Mouse (Mus musculus): ENCODE measurements around the gene Il11ra1. TPM values are rescaled to one million over a fixed set of nuclear protein-coding genes. Genes with fewer than 3 reads are reported as not detected.

Il11ra1 gene
- polyA plus RNA-seq, 1 experiment from 2014 or later, result 136 TPM

DNA sequence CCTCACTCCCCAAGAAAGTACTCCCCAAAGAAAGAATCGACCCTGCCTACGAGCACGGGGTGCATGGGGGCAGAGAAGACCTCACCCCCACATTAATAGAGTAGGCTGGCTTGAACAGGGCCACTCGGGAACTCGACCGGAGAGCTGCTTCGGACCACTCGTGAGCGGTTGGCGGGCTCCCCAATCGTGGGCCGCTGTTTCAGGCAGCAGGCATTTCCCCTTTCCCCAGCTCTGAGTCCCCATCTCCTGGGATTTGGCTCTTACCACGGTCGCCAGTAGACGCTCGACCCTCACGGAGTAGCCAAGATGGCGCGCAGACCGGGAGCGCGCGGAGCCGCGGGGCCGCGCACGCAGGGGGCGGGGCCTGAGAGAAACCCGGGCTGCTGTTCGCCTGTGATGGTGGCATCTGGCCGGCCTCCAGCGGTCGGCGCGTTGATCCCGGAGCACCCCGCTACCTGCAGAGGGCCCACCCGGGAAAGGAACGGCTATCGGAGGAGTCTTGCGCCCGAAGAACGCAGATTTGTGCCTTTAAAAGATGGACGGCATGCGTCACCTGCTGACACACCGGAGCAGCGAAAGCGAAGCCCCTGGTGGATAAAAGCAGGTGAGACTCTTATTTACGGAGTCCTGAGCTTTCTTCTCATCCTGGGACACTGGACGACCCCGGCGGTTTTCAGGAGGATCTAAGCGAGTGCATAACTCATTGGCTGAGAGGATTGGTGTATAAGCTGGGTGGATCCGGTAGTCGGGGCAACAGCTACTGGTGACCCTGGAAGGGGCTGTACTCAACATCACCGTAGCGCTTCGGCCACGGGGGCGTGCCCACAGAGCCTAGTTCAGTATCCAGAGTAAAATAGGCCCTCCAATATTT lies 13.6 kb downstream of the Il11ra1 start, which contains the start of gene Rpp25l:
Gene Rpp25l, minus strand, starts transcription at position 338 of the 871 bp plus-strand sequence.
- Histone ChIP-seq H3K36me3 (peaks cover 17% of the 10 kb centered on the region), H3K4me3 (peak within 1 kb of the TSS; percentile 88), H3K9me3 (no peaks in the 10 kb centered on the region), H3K4me1 (peaks cover 23% of the 10 kb centered on the region), H3K27ac (peak within 1 kb of the TSS; percentile 82), H3K4me2 (peak within 1 kb of the TSS; percentile 95), H3K9ac (peak within 1 kb of the TSS; percentile 97), H3K27me3 (no peaks in the 10 kb centered on the region)
- WGBS, result under 1% methylated on average over 61 of the region's 61 CpGs
- ATAC-seq (ENCODE audit: borderline replicate concordance, extremely low read depth, low FRiP score, low TSS enrichment), result peak; percentile 71

DNA sequence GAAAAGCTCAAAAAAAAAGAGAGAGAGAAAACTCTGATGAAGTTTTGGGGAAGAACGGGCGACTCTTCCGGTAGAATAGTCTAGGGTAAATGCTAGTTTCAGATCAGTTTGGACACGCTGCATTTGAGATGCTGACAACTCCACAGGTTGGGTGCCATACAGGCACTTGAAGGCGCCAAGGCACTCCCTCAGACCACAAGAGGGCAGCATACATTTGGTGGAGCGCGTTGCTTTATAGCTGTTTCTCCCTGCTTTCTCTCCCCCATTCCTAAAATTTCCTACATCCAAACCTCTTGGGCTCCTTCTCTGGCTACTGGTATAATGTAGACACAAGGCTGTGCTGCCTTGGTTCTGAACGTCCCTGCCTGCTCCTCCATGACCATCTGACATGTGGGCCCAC lies 14.5 kb downstream of the Il11ra1 start:
- peaks cover 25% of the 10 kb centered on the region for H3K36me3 ChIP-seq

DNA sequence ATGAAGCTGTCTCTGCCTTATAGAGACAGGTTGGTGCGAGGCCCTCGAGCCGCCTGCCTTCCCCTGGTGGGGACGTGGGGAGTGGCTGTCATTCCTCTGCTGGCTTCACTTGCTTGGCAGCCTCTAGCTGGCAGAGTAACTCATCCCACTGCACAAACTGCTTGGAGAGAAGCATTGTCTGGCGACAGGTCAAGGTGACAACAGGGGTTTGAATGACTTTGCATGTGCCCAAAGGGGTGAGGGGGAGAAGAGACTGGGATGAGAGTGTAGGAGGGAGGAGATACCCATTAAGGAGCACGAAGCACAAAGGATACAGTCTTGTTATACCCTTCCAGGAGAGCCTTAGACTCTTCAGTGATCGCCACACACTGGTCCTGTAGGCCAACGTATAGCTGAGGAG lies 15.3 kb downstream of the Il11ra1 start:
- Histone ChIP-seq H3K36me3 (peaks cover 29% of the 10 kb centered on the region), H3K9me3 (no peaks in the 10 kb centered on the region), H3K4me2 (no peak overlapping the region), H3K4me1 (peaks cover 23% of the 10 kb centered on the region), H3K27me3 (no peaks in the 10 kb centered on the region), H3K27ac (no peak overlapping the region), H3K9ac (no peak overlapping the region), H3K4me3 (no peak overlapping the region)
- no peak for ATAC-seq (ENCODE audit: borderline replicate concordance, extremely low read depth, low FRiP score, low TSS enrichment)
- WGBS, result 75% methylated on average over 8 of the region's 8 CpGs

More for the DNA sequence above, 14.5 kb downstream of the Il11ra1 start:
- 14% methylated on average over 8 of the region's 8 CpGs for WGBS
- no peak overlapping the region for H3K9ac ChIP-seq
- no peak for ATAC-seq (ENCODE audit: borderline replicate concordance, extremely low read depth, low FRiP score, low TSS enrichment)
- peak overlapping the region; percentile 95 for H3K4me2 ChIP-seq
- H3K27me3 ChIP-seq, result no peaks in the 10 kb centered on the region
- peak overlapping the region; percentile 88 for H3K4me3 ChIP-seq
- no peaks in the 10 kb centered on the region for H3K9me3 ChIP-seq
- no peak overlapping the region for H3K27ac ChIP-seq
- peaks cover 23% of the 10 kb centered on the region for H3K4me1 ChIP-seq

DNA sequence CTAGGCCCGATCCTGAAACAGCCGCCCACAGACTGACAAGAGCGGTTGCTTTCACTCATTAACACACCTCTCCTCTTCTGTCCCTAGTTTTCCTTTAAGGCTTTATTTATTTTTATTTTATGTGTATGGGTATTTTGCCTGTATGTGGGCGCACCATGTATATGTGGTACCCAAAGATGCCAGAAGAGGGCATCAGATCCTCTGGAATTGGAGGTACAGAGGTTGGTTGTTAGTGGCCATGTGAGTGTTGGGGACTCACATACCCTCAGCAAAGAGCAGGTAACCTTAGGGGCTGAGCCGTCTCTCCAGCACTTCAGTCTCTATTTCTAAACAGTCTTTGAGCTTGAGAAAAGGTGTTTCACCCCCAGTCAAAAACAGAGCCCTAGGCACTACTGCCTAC lies 15.8 kb downstream of the Il11ra1 start:
- H3K4me3 ChIP-seq, result no peak overlapping the region
- H3K4me1 ChIP-seq, result peaks cover 23% of the 10 kb centered on the region
- H3K27ac ChIP-seq, result no peak overlapping the region
- no peak overlapping the region for H3K4me2 ChIP-seq
- H3K9me3 ChIP-seq, result no peaks in the 10 kb centered on the region
- ATAC-seq (ENCODE audit: borderline replicate concordance, extremely low read depth, low FRiP score, low TSS enrichment), result no peak
- H3K9ac ChIP-seq, result no peak overlapping the region
- 79% methylated on average over 5 of the region's 5 CpGs for WGBS
- peaks cover 29% of the 10 kb centered on the region for H3K36me3 ChIP-seq
- H3K27me3 ChIP-seq, result no peaks in the 10 kb centered on the region

DNA sequence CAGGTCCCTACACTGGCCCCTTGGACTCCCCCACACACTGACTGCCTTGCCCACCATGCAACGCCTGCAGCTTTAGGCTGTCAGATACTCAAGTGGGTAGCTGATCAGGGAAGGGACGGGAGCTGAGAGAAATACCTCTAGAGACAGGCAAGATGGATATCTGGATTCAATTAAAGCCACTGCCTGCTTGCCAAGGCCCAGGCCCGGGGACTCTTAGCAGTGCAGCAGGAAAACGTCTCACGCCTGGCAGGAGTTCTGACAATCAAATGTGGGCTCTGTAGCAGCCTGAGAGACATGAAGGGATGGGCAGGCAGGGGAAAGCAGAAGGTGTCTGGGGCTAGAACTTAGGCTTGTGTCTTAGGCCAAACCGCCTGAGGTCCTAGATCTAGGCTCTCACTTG lies 17.0 kb downstream of the Il11ra1 start:
- H3K4me3 ChIP-seq, result no peak overlapping the region
- no peak overlapping the region for H3K4me2 ChIP-seq
- ATAC-seq (ENCODE audit: borderline replicate concordance, extremely low read depth, low FRiP score, low TSS enrichment), result no peak
- no peaks in the 10 kb centered on the region for H3K27me3 ChIP-seq
- no peaks in the 10 kb centered on the region for H3K9me3 ChIP-seq
- no peak overlapping the region for H3K27ac ChIP-seq
- H3K36me3 ChIP-seq, result peaks cover 29% of the 10 kb centered on the region
- 64% methylated on average over 6 of the region's 6 CpGs for WGBS
- H3K4me1 ChIP-seq, result peaks cover 22% of the 10 kb centered on the region
- H3K9ac ChIP-seq, result no peak overlapping the region

DNA sequence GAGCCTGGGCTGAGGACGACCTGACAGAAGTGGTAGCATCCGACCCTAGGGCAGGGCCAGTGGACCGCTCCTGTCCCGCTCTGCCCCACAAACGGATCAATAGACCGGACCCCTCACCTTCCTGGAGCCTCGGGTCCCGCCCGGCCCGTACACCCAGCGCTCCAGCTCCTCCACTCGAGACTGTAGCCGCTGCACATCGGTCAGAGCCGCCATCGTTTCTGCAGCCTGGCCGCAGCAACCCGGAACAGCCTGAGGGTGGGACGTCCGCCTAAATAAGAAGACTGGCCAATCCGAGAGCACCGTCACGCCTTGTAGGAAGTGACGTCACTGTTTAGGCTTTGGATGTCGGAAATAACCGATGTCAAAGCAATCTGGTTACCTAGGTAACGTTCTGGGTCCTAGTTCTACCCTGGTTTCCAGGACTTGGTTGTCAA lies 23.1 kb downstream of the Il11ra1 start, which contains the start of gene Dctn3:
Gene Dctn3, minus strand, starts transcription at position 253 of the 434 bp plus-strand sequence.
- WGBS, result under 1% methylated on average over 27 of the region's 27 CpGs
- peak within 1 kb of the TSS; percentile 76 for H3K9ac ChIP-seq
- peaks cover 23% of the 10 kb centered on the region for H3K4me1 ChIP-seq
- no peaks in the 10 kb centered on the region for H3K9me3 ChIP-seq
- H3K4me3 ChIP-seq, result peak within 1 kb of the TSS; percentile 70
- no peak within 1 kb of the TSS for H3K27ac ChIP-seq
- ATAC-seq (ENCODE audit: borderline replicate concordance, extremely low read depth, low FRiP score, low TSS enrichment), result peak; percentile 95
- H3K27me3 ChIP-seq, result peaks cover 44% of the 10 kb centered on the region
- peak within 1 kb of the TSS; percentile 77 for H3K4me2 ChIP-seq
- H3K36me3 ChIP-seq, result peaks cover 17% of the 10 kb centered on the region

DNA sequence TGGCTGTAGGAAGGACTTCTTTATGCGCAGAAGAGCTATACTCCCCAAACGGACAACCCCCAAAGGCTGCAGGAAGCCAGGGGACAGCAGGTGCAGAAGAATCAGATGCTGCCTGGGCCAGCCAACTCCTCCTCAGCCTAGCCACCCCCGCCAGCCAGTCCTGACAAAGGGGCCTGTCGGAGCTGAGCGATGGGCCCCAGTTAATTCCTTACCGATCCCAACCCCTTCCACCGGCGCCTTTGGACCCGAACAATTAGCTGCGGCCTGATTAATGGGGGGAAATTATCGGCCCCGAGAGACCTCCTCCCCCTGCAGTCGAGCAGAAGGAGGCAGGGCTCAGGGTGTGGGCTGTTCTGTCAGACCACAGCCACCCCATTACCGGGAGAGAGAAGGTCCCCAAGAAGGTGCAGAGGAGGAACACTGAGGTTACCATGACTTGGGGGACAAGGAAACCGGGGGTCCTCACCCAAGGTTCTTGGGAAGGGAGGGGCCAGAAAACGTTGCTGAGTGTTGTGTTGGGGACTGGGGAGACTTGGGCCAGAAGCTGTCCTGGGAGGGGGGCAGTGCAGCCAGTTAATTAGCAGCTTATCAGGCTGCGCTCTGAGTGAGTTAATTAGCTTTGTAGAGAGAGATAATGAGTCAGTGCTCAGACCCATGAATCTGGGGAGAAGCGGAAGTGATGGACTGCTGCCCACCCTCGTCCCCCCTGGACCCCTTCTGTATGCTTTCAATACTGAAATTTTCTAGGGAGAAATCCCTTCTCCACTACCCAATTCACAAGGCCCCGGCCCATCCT lies 27.2 kb downstream of the Il11ra1 start:
- WGBS, result 17% methylated on average over 20 of the region's 20 CpGs
- H3K9me3 ChIP-seq, result no peaks in the 10 kb centered on the region

DNA sequence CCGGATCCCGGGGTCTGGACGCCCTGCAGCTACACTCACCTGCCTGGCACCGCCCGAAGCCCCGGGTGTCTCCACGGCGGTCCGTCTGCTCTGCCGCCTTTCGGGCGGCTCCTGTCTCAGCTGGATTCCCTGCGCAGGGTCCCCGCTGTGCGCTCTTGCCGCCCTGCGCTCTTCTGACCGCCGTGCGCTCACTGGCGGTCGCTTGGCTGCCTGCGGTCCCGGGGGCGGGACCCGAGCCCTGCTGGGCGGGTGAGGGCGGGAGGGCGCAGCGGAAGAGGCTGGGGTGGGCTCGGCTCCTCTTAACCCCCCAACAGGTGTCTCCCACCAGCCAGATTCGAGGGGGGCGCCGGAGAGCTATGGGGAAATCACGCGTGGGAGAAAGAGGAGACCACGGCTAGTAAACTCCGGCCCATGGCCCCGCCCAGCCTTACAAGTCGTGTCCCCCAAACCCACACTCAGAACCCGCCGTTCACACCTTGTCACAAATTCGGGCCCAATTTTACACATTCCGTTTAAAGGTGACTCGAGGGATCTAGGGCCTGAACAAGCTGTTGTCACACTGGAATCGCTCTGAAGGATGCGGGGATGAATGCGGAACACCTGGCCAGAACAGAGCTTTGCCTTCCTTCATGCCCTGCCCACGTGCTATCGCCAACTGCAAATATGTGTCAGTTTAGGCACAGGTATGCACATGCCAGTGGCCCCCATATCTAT lies 31.4 kb downstream of the Il11ra1 start, which contains the start of gene Arid3c:
Gene Arid3c, minus strand, starts transcription at position 91 of the 714 bp plus-strand sequence.
- Histone ChIP-seq H3K27ac (no peak within 1 kb of the TSS), H3K27me3 (peaks cover 74% of the 10 kb centered on the region), H3K4me2 (peak within 1 kb of the TSS; percentile 66), H3K9me3 (no peaks in the 10 kb centered on the region), H3K4me1 (peaks cover 9% of the 10 kb centered on the region), H3K36me3 (no peaks in the 10 kb centered on the region), H3K4me3 (peak within 1 kb of the TSS; percentile 28), H3K9ac (0 out of 2 replicates have a peak within 1 kb of the TSS, but pooled peaks have one; percentile 7)
- peak; percentile 57 for ATAC-seq (ENCODE audit: borderline replicate concordance, extremely low read depth, low FRiP score, low TSS enrichment)
- under 1% methylated on average over 49 of the region's 50 CpGs for WGBS

More for the DNA sequence above, 27.2 kb downstream of the Il11ra1 start:
- Histone ChIP-seq H3K4me1 (peaks cover 25% of the 10 kb centered on the region), H3K27ac (no peak overlapping the region), H3K36me3 (no peaks in the 10 kb centered on the region), H3K4me3 (no peak overlapping the region), H3K4me2 (no peak overlapping the region), H3K27me3 (peaks cover 81% of the 10 kb centered on the region), H3K9ac (no peak overlapping the region)
- ATAC-seq (ENCODE audit: borderline replicate concordance, extremely low read depth, low FRiP score, low TSS enrichment), result no peak

DNA sequence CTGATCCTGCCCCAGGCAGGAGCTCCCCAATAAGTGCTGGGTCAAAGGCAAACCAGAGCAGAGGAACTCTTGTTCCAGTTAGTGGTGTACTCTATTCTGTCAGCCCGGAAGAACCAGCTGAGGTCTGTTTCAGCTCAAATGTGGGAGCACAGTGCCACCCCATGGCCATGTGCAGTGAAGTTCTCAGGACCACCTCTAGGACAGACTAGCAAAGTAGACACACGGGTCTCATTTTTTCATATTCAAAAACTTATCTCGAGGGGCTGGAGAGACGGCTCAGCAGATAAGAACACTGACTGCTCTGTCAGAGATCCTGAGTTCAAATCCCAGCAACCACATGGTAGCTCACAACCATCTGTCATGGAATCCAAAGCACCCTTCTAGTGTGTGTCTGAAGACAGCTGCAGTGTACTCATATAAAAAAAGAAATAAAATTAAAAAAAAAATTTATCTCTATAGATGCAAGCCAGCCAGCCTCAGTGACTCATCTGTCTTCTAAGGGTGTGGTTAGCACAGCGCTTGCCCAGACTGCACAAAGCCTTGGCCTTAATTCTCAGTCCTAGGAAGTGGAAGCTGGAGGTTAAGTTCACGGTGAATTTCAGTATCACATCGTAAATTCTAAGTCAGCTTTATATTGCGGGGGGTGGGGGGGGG lies 37.9 kb downstream of the Il11ra1 start:
- no peak for ATAC-seq (ENCODE audit: borderline replicate concordance, extremely low read depth, low FRiP score, low TSS enrichment)
- H3K4me2 ChIP-seq, result no peak overlapping the region
- no peak overlapping the region for H3K9ac ChIP-seq
- no peak overlapping the region for H3K27ac ChIP-seq
- H3K27me3 ChIP-seq, result peaks cover 15% of the 10 kb centered on the region
- no peak overlapping the region for H3K4me3 ChIP-seq
- no peaks in the 10 kb centered on the region for H3K9me3 ChIP-seq
- 34% methylated on average over 8 of the region's 8 CpGs for WGBS
- H3K36me3 ChIP-seq, result 0 out of 2 replicates have a peak, but pooled peaks cover 10% of the 10 kb centered on the region
- H3K4me1 ChIP-seq, result peaks cover 17% of the 10 kb centered on the region

DNA sequence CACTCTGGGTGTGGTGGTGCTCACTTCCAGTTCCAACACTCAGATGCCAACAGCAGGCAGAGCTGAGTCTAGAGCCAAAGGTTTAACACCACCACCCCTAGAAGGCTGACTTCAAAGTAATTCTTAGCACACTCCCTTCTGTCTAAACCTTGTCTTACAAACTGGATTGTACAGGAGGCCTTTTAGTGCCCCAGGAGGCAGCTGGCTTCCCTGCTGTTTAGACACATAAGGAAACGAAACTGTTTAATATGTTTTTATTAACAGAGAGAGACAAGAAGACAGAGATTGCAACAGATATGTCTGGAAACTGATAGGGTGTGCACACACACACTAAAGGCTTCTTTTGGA lies 38.4 kb downstream of the Il11ra1 start:
- 0 out of 2 replicates have a peak, but pooled peaks cover 10% of the 10 kb centered on the region for H3K36me3 ChIP-seq
- peaks cover 17% of the 10 kb centered on the region for H3K4me1 ChIP-seq
- no peaks in the 10 kb centered on the region for H3K9me3 ChIP-seq
- peaks cover 10% of the 10 kb centered on the region; the same call in 1 of the 2 replicates for H3K27me3 ChIP-seq
- WGBS, result 55% methylated on average over 1 of the region's 1 CpGs
- ATAC-seq (ENCODE audit: borderline replicate concordance, extremely low read depth, low FRiP score, low TSS enrichment), result no peak
- no peak overlapping the region for H3K4me2 ChIP-seq
- H3K27ac ChIP-seq, result no peak overlapping the region
- H3K9ac ChIP-seq, result no peak overlapping the region
- H3K4me3 ChIP-seq, result no peak overlapping the region

DNA sequence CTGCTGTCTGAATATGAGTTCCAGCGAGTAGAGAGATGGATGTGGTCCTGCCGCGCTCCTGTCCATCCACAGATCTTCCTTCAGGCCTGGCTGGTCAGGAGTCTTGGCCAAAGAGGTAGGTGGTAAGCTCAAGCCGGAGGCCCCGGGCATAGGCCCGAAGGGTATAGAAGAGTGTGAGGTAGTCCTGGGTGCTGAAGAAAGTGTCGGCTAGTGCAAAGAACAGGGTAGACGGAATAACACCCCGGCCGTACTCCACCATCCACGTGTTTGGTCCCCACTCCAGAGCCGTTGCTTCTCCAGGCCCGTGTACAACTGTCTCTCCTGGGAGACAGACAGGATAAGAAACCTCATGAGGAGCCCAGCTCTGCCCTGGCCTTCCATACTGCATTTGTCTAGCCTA lies 39.5 kb downstream of the Il11ra1 start:
- Histone ChIP-seq H3K9me3 (no peaks in the 10 kb centered on the region), H3K36me3 (0 out of 2 replicates have a peak, but pooled peaks cover 10% of the 10 kb centered on the region), H3K9ac (no peak overlapping the region), H3K27me3 (0 out of 2 replicates have a peak, but pooled peaks cover under 1% of the 10 kb centered on the region), H3K27ac (no peak overlapping the region), H3K4me3 (no peak overlapping the region), H3K4me2 (peak overlapping the region; percentile 90; the same call in 1 of the 2 replicates), H3K4me1 (peaks cover 17% of the 10 kb centered on the region)
- ATAC-seq (ENCODE audit: borderline replicate concordance, extremely low read depth, low FRiP score, low TSS enrichment), result no peak
- 93% methylated on average over 13 of the region's 13 CpGs for WGBS
